Mouse (Mus musculus) forebrain, embryonic 10.5 days (tissue): ENCODE measurements around the gene A930002H24Rik. TPM values are rescaled to one million over a fixed set of nuclear protein-coding genes. Genes with fewer than 3 reads are reported as not detected.

ENCODE experiments used
- DNase-seq: peaks from one replicate; pipeline ENCODE4 v3.0.0-alpha.2; 2017; ENCODE audit warnings: low spot score; ENCODE audit errors: extremely low spot score
- H3K27ac ChIP-seq: fragments of 300-500 bp; sonication (generic); 2 replicates; pipeline ENCODE4 v1.5.1; 2016; ENCODE audit warnings: mild to moderate bottlenecking
- H3K27me3 ChIP-seq: fragments of 300-500 bp; sonication (generic); 2 replicates; pipeline ENCODE4 v1.6.1; 2016; ENCODE audit warnings: mild to moderate bottlenecking; ENCODE audit not compliant: poor library complexity, severe bottlenecking
- H3K36me3 ChIP-seq: fragments of 300-500 bp; sonication (generic); replicated peaks from 2 replicates; pipeline ENCODE4 v1.6.1; 2016; ENCODE audit warnings: mild to moderate bottlenecking, moderate library complexity
- H3K4me1 ChIP-seq: fragments of 300-500 bp; sonication (generic); 2 replicates; pipeline ENCODE4 v1.6.1; 2016
- H3K4me3 ChIP-seq: fragments of 300-500 bp; sonication (generic); 2 replicates; pipeline ENCODE4 v1.5.1; 2016; ENCODE audit warnings: mild to moderate bottlenecking, moderate library complexity
- H3K9me3 ChIP-seq: fragments of 300-500 bp; sonication (generic); 2 replicates; pipeline ENCODE4 v1.6.1; 2016; ENCODE audit warnings: mild to moderate bottlenecking, moderate library complexity
- WGBS: fragments of 180-500 bp; shearing (Covaris S2); methylation state at CpG from one replicate; pipeline ENCODE4 v1.1.7; 2016; 5-methylcytosine and 5-hydroxymethylcytosine counted together
- polyA plus RNA-seq: library from polyadenylated mRNA; unstranded; fragments of >200 nt; fragmentation: Nextera tagmentation; extraction: Ambion mirVana; gene quantifications from 2 replicates; pipeline ENCODE4 v1.2.1, GENCODE M21; 2016

The A930002H24Rik gene
- polyA plus RNA-seq, 1 experiment from 2014 or later = 1.8 TPM

- 90% methylated on average over 7 of the region's 7 CpGs for WGBS
- Histone ChIP-seq H3K36me3 (no peaks in the 10 kb centered on the region), H3K27ac (no peak overlapping the region), H3K4me1 (no peaks in the 10 kb centered on the region), H3K4me3 (no peak overlapping the region), H3K27me3 (no peaks in the 10 kb centered on the region), H3K9me3 (no peaks in the 10 kb centered on the region)
- no peak for DNase-seq
Measured at GRCm38 (mm10) chr17:63826767-63827166, 36.8 kb downstream of the A930002H24Rik start.

- DNase-seq = no peak
- Histone ChIP-seq H3K9me3 (no peaks in the 10 kb centered on the region), H3K4me1 (no peaks in the 10 kb centered on the region), H3K4me3 (no peak overlapping the region), H3K36me3 (no peaks in the 10 kb centered on the region), H3K27ac (no peak overlapping the region), H3K27me3 (no peaks in the 10 kb centered on the region)
- WGBS = 89% methylated on average over 8 of the region's 8 CpGs
Measured at GRCm38 (mm10) chr17:63826196-63826595, 37.4 kb downstream of the A930002H24Rik start.

DNA sequence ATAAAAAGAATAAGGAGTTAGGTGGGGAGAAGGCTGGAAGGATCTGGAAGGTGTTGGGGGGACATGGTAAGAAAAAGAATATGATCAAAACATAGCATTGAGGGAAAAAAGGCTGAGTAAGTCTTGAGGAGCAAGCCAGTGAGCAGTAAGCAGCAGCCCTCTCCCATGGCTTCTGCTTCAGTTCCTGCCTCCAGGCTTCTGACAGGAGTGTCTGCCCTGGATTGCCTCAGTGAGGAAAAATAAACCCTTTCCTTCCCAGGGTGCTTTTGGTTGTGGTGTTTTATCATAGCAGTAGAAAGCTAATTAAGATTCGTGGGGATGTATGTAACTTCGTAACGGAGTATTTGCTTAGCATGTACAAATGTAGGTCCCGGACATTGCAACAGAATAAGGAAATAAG, 39.5 kb downstream of the A930002H24Rik start:
- no peak for DNase-seq
- WGBS = 92% methylated on average over 4 of the region's 4 CpGs
- H3K27ac ChIP-seq = no peak overlapping the region

GRCm38 (mm10) chr17:63818444-63819027, 45.1 kb downstream of the A930002H24Rik start:
- Histone ChIP-seq H3K4me3 (no peak overlapping the region), H3K9me3 (no peaks in the 10 kb centered on the region), H3K27me3 (no peaks in the 10 kb centered on the region), H3K4me1 (no peaks in the 10 kb centered on the region), H3K36me3 (no peaks in the 10 kb centered on the region), H3K27ac (no peak overlapping the region)
- WGBS = 90% methylated on average over 10 of the region's 10 CpGs
- DNase-seq = no peak

More for the DNA sequence above, 39.5 kb downstream of the A930002H24Rik start:
- Histone ChIP-seq H3K4me3 (no peak overlapping the region), H3K9me3 (no peaks in the 10 kb centered on the region), H3K4me1 (no peaks in the 10 kb centered on the region), H3K36me3 (no peaks in the 10 kb centered on the region), H3K27me3 (no peaks in the 10 kb centered on the region)

- no peak for DNase-seq
- 81% methylated on average over 6 of the region's 6 CpGs for WGBS
Measured at GRCm38 (mm10) chr17:63813552-63813951, 50.0 kb downstream of the A930002H24Rik start.

More at GRCm38 (mm10) chr17:63813552-63813951, 50.0 kb downstream of the A930002H24Rik start:
- H3K4me1 ChIP-seq = peaks cover 12% of the 10 kb centered on the region
- no peak overlapping the region for H3K27ac ChIP-seq
- H3K36me3 ChIP-seq = no peaks in the 10 kb centered on the region
- H3K27me3 ChIP-seq = no peaks in the 10 kb centered on the region
- no peak overlapping the region for H3K4me3 ChIP-seq
- no peaks in the 10 kb centered on the region for H3K9me3 ChIP-seq

Other genes with a start within 250 kb of the A930002H24Rik start
- 27.1 and 31.4 TPM in 2 replicates for gene Fer, start 729 bp downstream of the A930002H24Rik start, polyA plus RNA-seq